Mouse (Mus musculus): ENCODE measurements around the gene Fcrl5. TPM values are rescaled to one million over a fixed set of nuclear protein-coding genes. Genes with fewer than 3 reads are reported as not detected.
"Not testable (repeated sequence)": the region's sequence is repeated elsewhere in the genome, so short reads cannot be mapped to it uniquely, and the experiment has no call there.

The Fcrl5 gene
- polyA plus RNA-seq, 1 experiment from 2014 or later = not detected

DNA sequence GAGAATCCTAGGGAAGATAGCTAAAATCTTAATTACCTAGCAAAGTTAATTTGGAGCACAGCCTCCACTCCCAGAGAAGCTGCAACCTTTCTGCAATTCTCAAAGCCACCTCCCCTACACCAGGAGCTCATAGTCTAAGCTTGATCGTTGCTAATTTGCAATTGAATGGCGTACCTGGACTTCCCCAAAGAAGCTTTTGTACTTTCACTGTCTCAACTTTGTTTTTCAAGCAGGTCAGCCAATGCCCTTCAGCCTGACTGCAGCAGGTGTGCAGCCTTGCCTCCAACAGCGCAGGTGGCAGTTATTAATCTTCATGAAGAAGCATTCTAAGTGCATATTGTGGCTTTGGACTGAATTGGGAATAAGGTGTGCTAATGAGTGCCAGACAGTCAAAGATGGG lies 42.4 kb downstream of the Fcrl5 start:
- H3K9ac ChIP-seq (ENCODE audit: low read length); H3K27me3 ChIP-seq (ENCODE audit: control insufficient read depth, insufficient read depth, low read length); H3K4me2 ChIP-seq (ENCODE audit: low read length); H3K9me3 ChIP-seq (ENCODE audit: control insufficient read depth, low read length); H3K36me3 ChIP-seq (ENCODE audit: control insufficient read depth, insufficient read depth, low read length); H3K27ac ChIP-seq (replicated peaks in 1 of 2; ENCODE audit: control insufficient read depth in 1 of 2, insufficient read depth in 1 of 2, low read depth in 2 of 2, low read length in 2 of 2); ATAC-seq (ENCODE audit: insufficient number of reproducible peaks, insufficient read depth, low FRiP score, low read depth); H3K4me3 ChIP-seq (ENCODE audit: control insufficient read depth in 1 of 2, insufficient read depth in 1 of 2, low read depth in 1 of 2, low read length in 2 of 2); H3K4me1 ChIP-seq (ENCODE audit: control insufficient read depth in 2 of 2, insufficient read depth in 2 of 2, low read length in 2 of 2): not testable (repeated sequence)
- WGBS = 78% methylated on average over 3 of the region's 3 CpGs

DNA sequence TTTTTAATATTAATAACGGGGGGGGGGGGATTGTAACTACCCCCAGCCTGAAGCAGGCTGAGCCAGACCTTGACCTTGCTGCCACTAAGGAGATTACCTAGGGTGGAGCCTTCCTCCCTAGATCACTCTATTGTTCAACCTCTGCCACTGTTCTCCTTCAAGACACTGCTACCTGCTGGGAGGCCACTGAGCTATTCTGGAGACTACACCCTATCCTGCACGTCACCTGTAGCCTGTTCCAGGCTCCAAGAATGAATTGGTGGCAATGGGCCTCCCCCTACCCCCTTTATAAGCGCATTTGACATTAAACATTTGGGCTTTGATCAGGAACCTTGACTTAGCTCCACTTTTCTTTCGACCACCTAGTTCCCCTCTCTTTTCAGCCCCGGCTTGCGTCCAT lies 43.0 kb downstream of the Fcrl5 start:
- ATAC-seq (ENCODE audit: insufficient number of reproducible peaks, insufficient read depth, low FRiP score, low read depth); H3K36me3 ChIP-seq (ENCODE audit: control insufficient read depth, insufficient read depth, low read length); H3K4me1 ChIP-seq (ENCODE audit: control insufficient read depth in 2 of 2, insufficient read depth in 2 of 2, low read length in 2 of 2); H3K27ac ChIP-seq (replicated peaks in 1 of 2; ENCODE audit: control insufficient read depth in 1 of 2, insufficient read depth in 1 of 2, low read depth in 2 of 2, low read length in 2 of 2); H3K4me2 ChIP-seq (ENCODE audit: low read length); H3K4me3 ChIP-seq (ENCODE audit: control insufficient read depth in 1 of 2, insufficient read depth in 1 of 2, low read depth in 1 of 2, low read length in 2 of 2); H3K9ac ChIP-seq (ENCODE audit: low read length); H3K27me3 ChIP-seq (ENCODE audit: control insufficient read depth, insufficient read depth, low read length); H3K9me3 ChIP-seq (ENCODE audit: control insufficient read depth, low read length): not testable (repeated sequence)
- WGBS = 76% methylated on average over 6 of the region's 6 CpGs

DNA sequence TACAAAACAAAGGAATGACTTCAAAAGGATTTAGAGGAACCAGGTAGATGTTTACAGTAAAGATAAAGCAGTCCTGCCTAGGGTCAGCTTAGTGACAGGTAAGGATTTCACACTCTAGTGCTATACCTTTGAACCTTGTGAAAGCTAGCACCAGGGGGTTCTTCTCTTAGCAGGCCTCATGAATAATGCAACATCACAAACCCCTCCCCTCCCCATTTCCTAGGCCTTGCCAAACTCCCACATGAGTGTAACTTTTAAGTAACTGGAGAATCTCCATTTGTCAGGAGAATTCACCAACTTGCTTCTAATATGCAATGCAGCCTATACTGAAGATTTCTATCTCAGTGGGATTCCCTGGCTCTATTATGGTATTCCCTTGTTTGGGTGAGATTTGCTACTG lies 43.7 kb downstream of the Fcrl5 start:
- H3K9ac ChIP-seq (ENCODE audit: low read length); H3K36me3 ChIP-seq (ENCODE audit: control insufficient read depth, insufficient read depth, low read length); H3K27ac ChIP-seq (replicated peaks in 1 of 2; ENCODE audit: control insufficient read depth in 1 of 2, insufficient read depth in 1 of 2, low read depth in 2 of 2, low read length in 2 of 2); H3K27me3 ChIP-seq (ENCODE audit: control insufficient read depth, insufficient read depth, low read length); ATAC-seq (ENCODE audit: insufficient number of reproducible peaks, insufficient read depth, low FRiP score, low read depth); H3K9me3 ChIP-seq (ENCODE audit: control insufficient read depth, low read length); H3K4me3 ChIP-seq (ENCODE audit: control insufficient read depth in 1 of 2, insufficient read depth in 1 of 2, low read depth in 1 of 2, low read length in 2 of 2); H3K4me2 ChIP-seq (ENCODE audit: low read length); H3K4me1 ChIP-seq (ENCODE audit: control insufficient read depth in 2 of 2, insufficient read depth in 2 of 2, low read length in 2 of 2): not testable (repeated sequence)

DNA sequence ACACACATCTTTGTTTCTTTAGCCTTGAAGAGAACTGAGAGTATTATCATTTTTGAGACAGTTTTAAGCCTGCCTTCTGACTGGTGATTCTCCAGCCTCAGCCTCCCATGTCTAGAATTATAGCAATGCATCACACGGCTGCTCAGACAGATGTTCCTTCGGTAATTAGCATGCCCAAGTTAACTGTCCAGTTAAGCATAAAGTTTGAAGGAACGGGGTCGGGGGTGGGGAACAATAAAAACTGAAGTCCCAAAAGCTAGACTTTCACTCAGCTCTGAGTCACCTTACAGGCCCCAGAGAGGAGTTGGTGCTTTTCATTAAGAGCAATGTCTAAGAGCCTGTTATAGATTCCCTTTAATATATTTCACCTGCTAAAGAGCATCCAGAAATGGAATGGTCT lies 51.8 kb downstream of the Fcrl5 start:
- no peaks in the 10 kb centered on the region for H3K27me3 ChIP-seq (ENCODE audit: control insufficient read depth, insufficient read depth, low read length)
- ATAC-seq (ENCODE audit: insufficient number of reproducible peaks, insufficient read depth, low FRiP score, low read depth) = no peak
- 90% methylated on average over 4 of the region's 4 CpGs for WGBS
- H3K4me3 ChIP-seq (ENCODE audit: control insufficient read depth in 1 of 2, insufficient read depth in 1 of 2, low read depth in 1 of 2, low read length in 2 of 2) = no peak overlapping the region
- no peak overlapping the region for H3K4me2 ChIP-seq (ENCODE audit: low read length)
- no peaks in the 10 kb centered on the region for H3K9me3 ChIP-seq (ENCODE audit: control insufficient read depth, low read length)
- H3K27ac ChIP-seq (replicated peaks in 1 of 2; ENCODE audit: control insufficient read depth in 1 of 2, insufficient read depth in 1 of 2, low read depth in 2 of 2, low read length in 2 of 2) = no peak overlapping the region
- H3K36me3 ChIP-seq (ENCODE audit: control insufficient read depth, insufficient read depth, low read length) = no peaks in the 10 kb centered on the region
- no peaks in the 10 kb centered on the region for H3K4me1 ChIP-seq (ENCODE audit: control insufficient read depth in 2 of 2, insufficient read depth in 2 of 2, low read length in 2 of 2)
- H3K9ac ChIP-seq (ENCODE audit: low read length) = no peak overlapping the region

DNA sequence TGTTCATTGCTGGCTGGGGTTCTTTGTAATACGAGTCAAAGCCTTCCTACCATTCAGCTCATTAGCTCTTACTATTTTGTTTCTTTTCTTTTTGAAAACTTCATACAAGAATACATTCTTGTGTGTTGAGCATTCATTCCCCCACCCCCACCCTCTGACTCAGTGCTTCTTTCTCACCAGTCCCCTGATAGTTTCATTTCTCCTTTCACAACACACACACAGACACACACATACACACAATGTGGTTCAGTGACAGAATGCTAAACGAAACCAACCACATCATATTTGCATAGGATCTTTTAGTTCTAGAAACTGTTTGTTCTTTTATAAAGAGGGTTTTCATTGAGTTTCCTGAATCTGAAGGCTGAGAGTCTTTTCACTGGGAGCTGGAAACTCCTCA lies 52.3 kb downstream of the Fcrl5 start:
- Histone ChIP-seq H3K9ac (ENCODE audit: low read length) (no peak overlapping the region), H3K9me3 (ENCODE audit: control insufficient read depth, low read length) (no peaks in the 10 kb centered on the region), H3K36me3 (ENCODE audit: control insufficient read depth, insufficient read depth, low read length) (no peaks in the 10 kb centered on the region), H3K27ac (replicated peaks in 1 of 2; ENCODE audit: control insufficient read depth in 1 of 2, insufficient read depth in 1 of 2, low read depth in 2 of 2, low read length in 2 of 2) (no peak overlapping the region), H3K4me1 (ENCODE audit: control insufficient read depth in 2 of 2, insufficient read depth in 2 of 2, low read length in 2 of 2) (no peaks in the 10 kb centered on the region), H3K27me3 (ENCODE audit: control insufficient read depth, insufficient read depth, low read length) (no peaks in the 10 kb centered on the region), H3K4me2 (ENCODE audit: low read length) (no peak overlapping the region), H3K4me3 (ENCODE audit: control insufficient read depth in 1 of 2, insufficient read depth in 1 of 2, low read depth in 1 of 2, low read length in 2 of 2) (no peak overlapping the region)
- no peak for ATAC-seq (ENCODE audit: insufficient number of reproducible peaks, insufficient read depth, low FRiP score, low read depth)
- WGBS = 68% methylated on average over 2 of the region's 2 CpGs

DNA sequence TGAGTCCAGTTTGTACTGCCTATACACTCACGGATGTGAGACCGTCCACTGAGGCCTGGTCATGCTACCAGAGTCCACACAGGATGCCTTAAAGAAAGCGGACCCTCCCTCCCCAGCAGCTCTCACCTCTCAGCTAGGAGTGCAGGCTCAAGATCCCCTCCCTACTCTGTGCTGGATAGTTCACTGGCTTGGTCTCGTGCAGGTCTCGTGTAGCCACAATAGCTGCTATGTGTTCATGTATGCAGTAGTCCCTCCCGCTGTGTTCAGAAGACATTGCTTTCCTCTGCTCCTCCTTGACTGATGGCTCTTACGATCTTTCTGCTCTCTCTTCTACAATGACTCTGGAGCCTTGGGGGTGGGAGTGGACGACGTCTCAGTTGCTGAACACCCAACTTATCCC lies 62.7 kb downstream of the Fcrl5 start:
- no peaks in the 10 kb centered on the region for H3K9me3 ChIP-seq (ENCODE audit: control insufficient read depth, low read length)
- no peak overlapping the region for H3K4me3 ChIP-seq (ENCODE audit: control insufficient read depth in 1 of 2, insufficient read depth in 1 of 2, low read depth in 1 of 2, low read length in 2 of 2)
- H3K4me2 ChIP-seq (ENCODE audit: low read length) = no peak overlapping the region
- no peak overlapping the region for H3K27ac ChIP-seq (replicated peaks in 1 of 2; ENCODE audit: control insufficient read depth in 1 of 2, insufficient read depth in 1 of 2, low read depth in 2 of 2, low read length in 2 of 2)
- no peak; the same call in 1 of the 2 replicates for ATAC-seq (ENCODE audit: insufficient number of reproducible peaks, insufficient read depth, low FRiP score, low read depth)
- H3K36me3 ChIP-seq (ENCODE audit: control insufficient read depth, insufficient read depth, low read length) = no peaks in the 10 kb centered on the region
- WGBS = 77% methylated on average over 9 of the region's 9 CpGs
- H3K27me3 ChIP-seq (ENCODE audit: control insufficient read depth, insufficient read depth, low read length) = peaks cover 4% of the 10 kb centered on the region; the same call in 1 of the 2 replicates
- H3K4me1 ChIP-seq (ENCODE audit: control insufficient read depth in 2 of 2, insufficient read depth in 2 of 2, low read length in 2 of 2) = no peaks in the 10 kb centered on the region
- no peak overlapping the region for H3K9ac ChIP-seq (ENCODE audit: low read length)

DNA sequence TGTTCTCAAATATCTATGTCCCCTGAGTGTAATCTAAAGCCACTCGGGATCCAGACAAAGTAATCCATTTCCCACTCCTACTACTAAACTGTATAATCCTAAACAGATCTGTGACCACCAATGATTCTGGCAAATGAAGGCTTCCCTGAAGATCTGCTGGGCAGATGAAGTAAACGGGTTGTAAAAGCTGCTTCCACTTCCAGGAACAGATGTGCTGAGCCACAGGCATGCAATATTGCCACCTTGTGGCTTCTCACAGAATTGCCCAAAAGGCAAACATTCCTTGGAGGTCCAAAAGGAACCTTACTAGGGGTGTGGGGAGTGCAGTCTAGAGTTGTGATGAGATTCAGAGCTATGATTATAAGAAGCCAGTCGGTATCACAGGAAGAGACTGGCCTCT lies 63.5 kb downstream of the Fcrl5 start:
- H3K9ac ChIP-seq (ENCODE audit: low read length) = no peak overlapping the region
- H3K4me2 ChIP-seq (ENCODE audit: low read length) = no peak overlapping the region
- no peaks in the 10 kb centered on the region for H3K36me3 ChIP-seq (ENCODE audit: control insufficient read depth, insufficient read depth, low read length)
- no peaks in the 10 kb centered on the region for H3K4me1 ChIP-seq (ENCODE audit: control insufficient read depth in 2 of 2, insufficient read depth in 2 of 2, low read length in 2 of 2)
- no peak overlapping the region for H3K4me3 ChIP-seq (ENCODE audit: control insufficient read depth in 1 of 2, insufficient read depth in 1 of 2, low read depth in 1 of 2, low read length in 2 of 2)
- H3K9me3 ChIP-seq (ENCODE audit: control insufficient read depth, low read length) = no peaks in the 10 kb centered on the region
- ATAC-seq (ENCODE audit: insufficient number of reproducible peaks, insufficient read depth, low FRiP score, low read depth) = no peak
- WGBS = 11% methylated on average over 3 of the region's 3 CpGs
- peaks cover 4% of the 10 kb centered on the region; the same call in 1 of the 2 replicates for H3K27me3 ChIP-seq (ENCODE audit: control insufficient read depth, insufficient read depth, low read length)
- H3K27ac ChIP-seq (replicated peaks in 1 of 2; ENCODE audit: control insufficient read depth in 1 of 2, insufficient read depth in 1 of 2, low read depth in 2 of 2, low read length in 2 of 2) = no peak overlapping the region

DNA sequence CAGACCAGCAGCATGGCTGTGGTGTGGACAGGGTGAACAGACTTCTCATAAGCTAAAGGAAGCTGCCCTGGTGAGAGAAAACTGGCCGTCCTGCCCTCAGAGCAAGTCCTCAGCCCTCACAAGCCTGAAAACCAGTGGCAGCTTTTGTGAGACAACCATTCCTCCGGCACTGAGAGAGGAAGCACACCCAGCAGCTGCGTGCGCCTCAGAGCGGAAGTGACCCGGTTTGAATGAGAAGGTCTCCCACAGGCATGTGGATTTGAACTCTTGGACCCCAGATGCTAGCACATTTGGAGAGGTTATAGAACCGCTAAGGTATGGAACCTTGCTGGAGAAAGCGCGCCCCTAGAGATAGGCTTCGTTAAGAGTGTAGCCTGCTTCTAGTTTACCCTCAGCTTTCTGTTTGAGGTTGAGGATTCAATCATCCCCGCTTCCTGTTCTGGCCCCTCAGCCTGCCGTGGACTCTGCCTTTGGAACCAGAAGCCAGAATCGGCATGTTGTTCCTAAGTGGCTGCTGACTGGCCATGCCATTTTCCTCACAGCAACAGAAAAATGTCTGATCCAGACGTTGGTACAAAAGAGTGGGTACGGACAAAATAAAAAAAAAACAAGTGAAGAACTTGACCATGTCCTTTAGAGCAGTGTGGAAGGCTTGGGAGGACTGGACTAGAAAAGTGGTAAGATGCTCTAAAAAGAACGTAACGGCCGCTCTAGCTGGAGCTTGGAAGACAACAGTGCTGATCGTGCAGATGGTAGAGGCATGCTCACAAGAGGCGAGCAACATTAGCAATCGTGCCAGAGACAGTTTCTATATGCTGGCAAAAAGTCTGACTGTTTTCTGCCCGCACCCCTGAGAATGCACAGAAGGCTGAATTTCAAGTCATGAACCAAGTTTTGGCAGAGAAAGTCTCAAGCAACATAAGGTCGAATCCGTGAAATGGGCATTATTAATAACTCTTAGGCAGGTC lies 64.8 kb downstream of the Fcrl5 start:
- H3K9me3 ChIP-seq (ENCODE audit: control insufficient read depth, low read length) = no peaks in the 10 kb centered on the region
- H3K4me2 ChIP-seq (ENCODE audit: low read length) = no peak overlapping the region
- no peak overlapping the region for H3K9ac ChIP-seq (ENCODE audit: low read length)
- no peaks in the 10 kb centered on the region for H3K36me3 ChIP-seq (ENCODE audit: control insufficient read depth, insufficient read depth, low read length)
- H3K27ac ChIP-seq (replicated peaks in 1 of 2; ENCODE audit: control insufficient read depth in 1 of 2, insufficient read depth in 1 of 2, low read depth in 2 of 2, low read length in 2 of 2) = no peak overlapping the region
- 70% methylated on average over 24 of the region's 24 CpGs for WGBS
- no peaks in the 10 kb centered on the region for H3K4me1 ChIP-seq (ENCODE audit: control insufficient read depth in 2 of 2, insufficient read depth in 2 of 2, low read length in 2 of 2)
- peaks cover 4% of the 10 kb centered on the region; the same call in 1 of the 2 replicates for H3K27me3 ChIP-seq (ENCODE audit: control insufficient read depth, insufficient read depth, low read length)
- ATAC-seq (ENCODE audit: insufficient number of reproducible peaks, insufficient read depth, low FRiP score, low read depth) = no peak
- no peak overlapping the region for H3K4me3 ChIP-seq (ENCODE audit: control insufficient read depth in 1 of 2, insufficient read depth in 1 of 2, low read depth in 1 of 2, low read length in 2 of 2)

Measured in heart, embryonic 14.5 days (tissue).